Mouse (Mus musculus) neutrophil, adult 65 days (primary cell): ENCODE results near the gene Pstpip1. TPM values are rescaled to one million over a fixed set of nuclear protein-coding genes. Genes with fewer than 3 reads are reported as not detected.

Experiments
- total RNA-seq: library from RNA; stranded (reverse); gene quantifications from 2 replicates; pipeline ENCODE4 v1.2.4, GENCODE M21; 2023

The Pstpip1 gene
- 327 and 395 TPM in 2 replicates for total RNA-seq

GRCm38 (mm10) chr9:56089778-56090520 is at the start of gene Pstpip1:
Gene Pstpip1 (plus strand): TSS chr9:56089962.

GRCm38 (mm10) chr9:56041372-56042180 is 48.2 kb upstream of the Pstpip1 start, which contains the start of gene Rcn2:
Gene Rcn2 (plus strand): TSS chr9:56041845.

GRCm38 (mm10) chr9:56165377-56165776 is 75.6 kb downstream of the Pstpip1 start, which contains the start of gene Tspan3:
Gene Tspan3 (minus strand): TSS chr9:56165477.

Other genes with a start within 250 kb of the Pstpip1 start
- 24.6 and 40.7 TPM in 2 replicates for gene Scaper, start 151.8 kb upstream of the Pstpip1 start, total RNA-seq
- not detected in 2 replicates for gene 4930563M21Rik, start 79.4 kb upstream of the Pstpip1 start, total RNA-seq
- gene Rcn2, start 48.1 kb upstream of the Pstpip1 start, total RNA-seq, result 6.5 and 7.2 TPM in 2 replicates
- 5.9 and 8.5 TPM in 2 replicates for gene Tspan3, start 75.5 kb downstream of the Pstpip1 start, total RNA-seq